Mouse (Mus musculus) liver, embryonic 14.5 days (tissue): ENCODE measurements around the gene Acot11. TPM values are rescaled to one million over a fixed set of nuclear protein-coding genes. Genes with fewer than 3 reads are reported as not detected.

ENCODE experiments used
- ATAC-seq: fragments of 200-750 bp; cut with Nextera tagmentation; 2 replicates; pipeline ENCODE4 v1.8.0; 2017; ENCODE audit warnings: moderate number of reproducible peaks, mild to moderate bottlenecking, moderate library complexity; ENCODE audit not compliant: insufficient read depth
- DNase-seq, 3 experiments: peaks; one replicate each; pipeline ENCODE4 v3.0.0-alpha.2; 2012 to 2013; ENCODE audit warnings: low read depth in 3 of 3, low spot score in 3 of 3
- H3K27ac ChIP-seq: fragments of 300-500 bp; sonication (generic); 2 replicates; pipeline ENCODE4 v1.5.1; 2014; ENCODE audit warnings: moderate library complexity, mild to moderate bottlenecking, control low read depth, inconsistent platforms
- H3K27me3 ChIP-seq: fragments of 300-500 bp; sonication (generic); 2 replicates; pipeline ENCODE4 v1.6.1; 2014; ENCODE audit warnings: mild to moderate bottlenecking, low read length, moderate library complexity; ENCODE audit not compliant: control insufficient read depth, insufficient read depth
- H3K36me3 ChIP-seq: fragments of 300-500 bp; sonication (generic); replicated peaks from 2 replicates; pipeline ENCODE4 v1.6.1; 2014; ENCODE audit warnings: low read depth; ENCODE audit not compliant: control insufficient read depth, insufficient read depth
- H3K4me1 ChIP-seq, 2 experiments: fragments of 200-500 bp in 1 of 2; fragments of 300-500 bp in 1 of 2; sonication (generic) in 1 of 2; replicated peaks; 2 replicates each; pipeline ENCODE4 v1.6.1; 2012 to 2014; ENCODE audit warnings: antibody characterized with exemption in 1 of 2, inconsistent platforms in 1 of 2, low read length in 1 of 2; ENCODE audit not compliant: control insufficient read depth in 2 of 2, insufficient read depth in 2 of 2
- H3K4me2 ChIP-seq: fragments of 300-500 bp; sonication (generic); 2 replicates; pipeline ENCODE4 v1.6.1; 2014; ENCODE audit warnings: low read depth, mild to moderate bottlenecking, control low read depth, moderate library complexity
- H3K4me3 ChIP-seq, 2 experiments: fragments of 200-500 bp in 1 of 2; fragments of 300-500 bp in 1 of 2; sonication (generic) in 1 of 2; 2 replicates each; pipeline ENCODE4 v1.5.1; 2012 to 2014; ENCODE audit warnings: low read depth in 2 of 2, low read length in 2 of 2, mild to moderate bottlenecking in 2 of 2, control low read depth in 1 of 2, inconsistent platforms in 1 of 2, moderate library complexity in 1 of 2; ENCODE audit not compliant: insufficient read depth in 1 of 2
- H3K9ac ChIP-seq: fragments of 300-500 bp; sonication (generic); replicated peaks from 2 replicates; pipeline ENCODE4 v1.6.1; 2014; ENCODE audit warnings: mild to moderate bottlenecking, control low read depth, moderate library complexity
- H3K9me3 ChIP-seq: fragments of 300-500 bp; sonication (generic); 2 replicates; pipeline ENCODE4 v1.6.1; 2016; ENCODE audit warnings: low read length, mixed read lengths; ENCODE audit not compliant: control insufficient read depth
- CTCF ChIP-seq: IDR thresholded peaks from 2 replicates; pipeline ENCODE4 v1.5.1; 2016; ENCODE audit warnings: antibody characterized with exemption, low read depth, control low read depth
- EP300 ChIP-seq: IDR thresholded peaks from 2 replicates; pipeline ENCODE4 v1.6.1; 2016; ENCODE audit warnings: antibody characterized with exemption, low read depth
- WGBS: fragments of 180-500 bp; shearing (Covaris S2); extraction: QIAGEN DNeasy Blood & Tissue Kit; methylation state at CpG from one replicate; pipeline ENCODE4 v1.1.7; 2014; ENCODE audit not compliant: insufficient replicate concordance; 5-methylcytosine and 5-hydroxymethylcytosine counted together
- polyA plus RNA-seq, 2 experiments: library from polyadenylated mRNA; depleted of rRNA in 1 of 2; stranded (reverse) in 1 of 2; unstranded in 1 of 2; fragments of >200 nt; fragmentation: Nextera tagmentation in 1 of 2; extraction: Ambion mirVana in 1 of 2; gene quantifications; 2 replicates each; pipeline versions ENCODE4 v1.2.1 to v1.2.3; 2012 to 2014

Acot11 gene
- polyA plus RNA-seq, 2 experiments = 4.1 TPM

- ATAC-seq = no peak
- Histone ChIP-seq H3K4me3 (no peak within 1 kb of the TSS), H3K27ac (no peak within 1 kb of the TSS), H3K4me2 (no peak within 1 kb of the TSS), H3K9me3 (no peaks in the 10 kb centered on the region), H3K4me1 (no peaks in the 10 kb centered on the region), H3K9ac (no peak within 1 kb of the TSS), H3K36me3 (no peaks in the 10 kb centered on the region), H3K27me3 (no peaks in the 10 kb centered on the region)
- 45% methylated on average over 4 of the region's 4 CpGs for WGBS
- TF ChIP-seq EP300 = no peak
- TF ChIP-seq CTCF = no peak
- no peak for DNase-seq
Measured at GRCm38 (mm10) chr4:106733636-106734035, 71.2 kb downstream of the Acot11 start, which contains the start of gene Fam151a. Gene Fam151a, plus strand, starts transcription at chr4:106733889.

- Histone ChIP-seq H3K4me3 (no peak within 1 kb of the TSS), H3K27ac (no peak within 1 kb of the TSS), H3K9ac (no peak within 1 kb of the TSS), H3K4me2 (no peak within 1 kb of the TSS), H3K27me3 (no peaks in the 10 kb centered on the region), H3K4me1 (no peaks in the 10 kb centered on the region), H3K36me3 (no peaks in the 10 kb centered on the region), H3K9me3 (no peaks in the 10 kb centered on the region)
- DNase-seq = no peak
- no peak for TF ChIP-seq EP300
- TF ChIP-seq CTCF = no peak
- no peak for ATAC-seq
- 58% methylated on average over 7 of the region's 7 CpGs for WGBS
Measured at GRCm38 (mm10) chr4:106730814-106731213, 74.0 kb downstream of the Acot11 start, which contains the start of gene Mroh7. Gene Mroh7, minus strand, starts transcription at chr4:106730925.

GRCm38 (mm10) chr4:106720631-106721030 is 84.2 kb downstream of the Acot11 start:
- Histone ChIP-seq H3K27me3 (no peaks in the 10 kb centered on the region), H3K27ac (no peak overlapping the region), H3K4me1 (no peaks in the 10 kb centered on the region), H3K36me3 (no peaks in the 10 kb centered on the region), H3K9ac (no peak overlapping the region), H3K4me2 (no peak overlapping the region), H3K9me3 (no peaks in the 10 kb centered on the region), H3K4me3 (no peak overlapping the region)
- 58% methylated on average over 4 of the region's 4 CpGs for WGBS
- ATAC-seq = no peak
- no peak for DNase-seq
- TF ChIP-seq EP300 (no peak), CTCF (no peak)

GRCm38 (mm10) chr4:106713622-106714021 is 91.2 kb downstream of the Acot11 start:
- DNase-seq (no peak), ATAC-seq (no peak)
- WGBS = 69% methylated on average over 6 of the region's 6 CpGs
- Histone ChIP-seq H3K4me1 (no peaks in the 10 kb centered on the region), H3K9me3 (no peaks in the 10 kb centered on the region), H3K27me3 (no peaks in the 10 kb centered on the region), H3K9ac (no peak overlapping the region), H3K4me2 (no peak overlapping the region), H3K27ac (no peak overlapping the region), H3K4me3 (no peak overlapping the region), H3K36me3 (no peaks in the 10 kb centered on the region)
- TF ChIP-seq EP300 (no peak), CTCF (no peak)

DNA sequence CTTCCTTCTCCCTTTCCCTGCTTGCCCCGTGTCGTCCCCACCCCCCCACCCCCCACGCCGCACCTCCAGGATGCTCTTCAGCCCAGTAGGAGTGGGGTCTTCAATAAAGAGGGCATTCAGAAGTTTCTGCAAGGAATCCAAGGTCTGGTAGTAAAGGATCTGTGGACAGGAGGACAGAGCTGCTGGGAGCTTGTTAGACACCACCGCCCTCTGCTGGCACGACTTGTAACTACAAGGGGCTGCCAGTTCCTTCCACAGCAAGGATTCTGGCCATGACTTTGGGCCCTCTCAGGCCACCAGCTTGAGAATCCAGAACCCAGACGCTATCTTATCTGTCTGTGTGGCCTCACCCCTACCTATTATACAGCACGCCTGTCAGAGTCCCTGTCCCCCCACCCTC is 96.4 kb downstream of the Acot11 start:
- Histone ChIP-seq H3K9ac (no peak overlapping the region), H3K4me2 (0 out of 2 replicates have a peak overlapping the region, but pooled peaks have one; percentile 3), H3K36me3 (no peaks in the 10 kb centered on the region), H3K27me3 (no peaks in the 10 kb centered on the region), H3K9me3 (no peaks in the 10 kb centered on the region), H3K27ac (no peak overlapping the region), H3K4me1 (peaks cover 0 to 2% of the 10 kb centered on the region in 2 experiments; a peak in 1 of 4 replicates), H3K4me3 (no peak overlapping the region)
- 0% methylated on average over 8 of the region's 8 CpGs for WGBS
- peak; percentile 51; the same call in 1 of the 2 replicates for ATAC-seq
- DNase-seq = peak; percentile 34 to 45 (median 42)
- TF ChIP-seq CTCF = peak; percentile 97
- no peak for TF ChIP-seq EP300
